Mouse (Mus musculus) urinary bladder, postnatal 25 days (tissue): ENCODE results near the gene Ano1.

ENCODE experiments used
- DNase-seq: peaks from one replicate; pipeline ENCODE4 v3.0.0; 2022; ENCODE audit warnings: low spot score

Ano1 gene

DNA sequence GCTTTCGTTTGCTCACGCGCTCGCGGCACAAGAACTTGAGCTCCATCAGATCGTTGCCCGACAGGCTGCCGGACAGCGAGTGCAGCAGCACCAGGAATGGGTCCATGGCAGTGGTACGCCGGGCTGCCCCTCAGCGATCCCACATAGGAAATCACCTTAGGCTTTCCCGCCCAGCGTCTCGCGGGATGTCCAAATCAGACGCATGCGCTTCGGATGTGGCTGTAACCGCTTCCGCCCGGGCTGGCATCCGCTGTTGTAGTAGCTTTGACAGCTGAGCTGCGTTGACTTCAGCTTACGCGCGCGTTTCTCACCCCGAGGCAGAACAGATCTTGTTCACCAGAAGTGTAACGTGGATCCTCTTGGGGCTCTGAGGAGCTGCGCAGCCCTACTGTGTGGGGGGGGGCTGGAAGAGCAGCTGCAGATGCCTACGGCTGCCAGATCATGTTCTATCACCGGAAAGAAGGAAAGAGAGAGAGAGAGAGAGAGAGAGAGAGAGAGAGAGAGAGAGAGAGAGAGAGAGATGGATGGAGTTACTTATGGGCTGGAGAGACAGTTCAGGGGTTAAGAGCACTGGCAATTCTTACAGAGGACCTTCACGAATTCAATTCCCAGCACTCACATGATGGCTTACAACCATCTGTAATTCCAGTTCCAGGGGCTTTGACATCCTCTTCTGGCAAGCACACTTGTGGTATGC is 169.3 kb downstream of the Ano1 start, which contains the start of gene Fadd:
Gene Fadd (minus strand): TSS at position 180 of the 697 bp plus-strand sequence.
- DNase-seq, result peak; percentile 97

DNA sequence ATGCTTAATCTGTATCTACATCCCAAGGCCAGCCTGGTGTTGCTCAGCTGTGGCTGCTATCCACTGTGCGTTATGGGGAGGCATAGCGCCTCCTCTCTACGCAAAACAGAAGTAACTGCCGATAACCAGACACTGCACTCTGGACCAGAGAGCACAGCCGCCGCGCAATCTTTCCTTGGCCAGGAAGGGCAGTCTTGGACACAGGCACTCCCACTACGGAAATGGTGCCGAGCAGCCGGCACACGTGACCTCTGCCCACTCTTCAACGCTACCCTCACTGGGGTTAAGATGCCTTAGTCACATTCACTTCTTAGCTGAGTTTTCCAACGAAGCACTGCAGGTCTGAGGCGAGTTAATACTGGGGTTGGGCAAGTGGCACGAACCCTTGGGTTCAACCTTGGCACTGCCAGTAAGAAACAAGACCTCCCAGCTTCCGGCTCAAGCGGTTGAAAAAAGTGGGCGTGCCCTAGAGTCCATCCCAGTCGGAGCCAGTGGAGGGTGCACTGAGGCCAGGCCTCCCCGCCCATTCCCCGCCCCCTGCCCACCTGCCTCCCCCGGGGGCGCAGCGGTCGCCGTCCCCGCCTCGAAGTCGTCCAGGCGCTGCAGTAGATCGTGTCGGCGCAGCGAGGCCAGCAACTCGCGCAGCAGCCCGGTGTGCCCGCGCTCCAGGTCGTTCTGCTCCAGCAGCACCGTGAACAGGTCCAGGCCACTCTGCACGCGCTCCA is 170.1 kb downstream of the Ano1 start:
- peak; percentile 67 for DNase-seq

DNA sequence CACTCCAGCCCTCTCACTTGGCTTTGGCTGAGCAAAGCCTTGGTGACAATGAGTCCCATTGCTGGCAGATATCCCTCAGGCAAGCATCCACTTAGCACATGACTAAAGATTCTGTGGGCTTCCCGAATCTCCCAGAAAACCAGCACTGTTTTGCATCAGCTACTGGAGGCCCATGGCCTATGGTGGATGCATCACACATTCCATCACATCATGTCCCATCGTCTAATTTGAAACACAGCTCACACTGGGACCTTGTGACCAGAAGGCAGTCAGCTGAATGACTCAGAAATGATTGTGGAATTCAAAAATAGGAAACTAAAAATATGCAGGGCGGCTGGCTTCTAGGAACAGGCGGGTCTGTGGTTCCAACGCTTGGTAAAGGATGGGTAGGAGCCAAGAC is 173.9 kb downstream of the Ano1 start:
- no peak for DNase-seq

GRCm38 (mm10) chr7:144572234-144572633 is 179.5 kb downstream of the Ano1 start:
- DNase-seq, result no peak

GRCm38 (mm10) chr7:144571598-144571997 is 180.2 kb downstream of the Ano1 start:
- no peak for DNase-seq

DNA sequence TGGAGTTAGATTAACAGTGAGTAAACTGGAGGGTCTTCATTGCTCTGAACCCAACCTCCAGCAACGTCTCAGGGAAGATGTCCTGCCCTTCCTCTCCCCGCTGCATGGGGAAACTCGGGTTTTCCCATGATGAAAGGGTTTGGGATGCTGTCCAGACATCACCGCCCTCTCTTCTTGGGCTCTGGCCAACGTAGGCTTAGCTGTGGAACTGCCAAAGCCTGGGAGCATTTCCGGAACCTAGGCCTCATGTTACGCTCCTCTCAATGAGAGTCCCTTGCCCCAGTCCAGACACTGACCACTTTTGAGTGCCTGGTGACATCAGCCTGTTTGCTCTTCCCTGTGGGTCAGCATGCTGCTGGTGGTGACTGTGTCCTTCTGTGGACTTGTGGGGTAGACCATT is 182.3 kb downstream of the Ano1 start:
- DNase-seq, result peak; percentile 23

- DNase-seq, result no peak
Measured at GRCm38 (mm10) chr7:144568091-144568490, 183.7 kb downstream of the Ano1 start.

DNA sequence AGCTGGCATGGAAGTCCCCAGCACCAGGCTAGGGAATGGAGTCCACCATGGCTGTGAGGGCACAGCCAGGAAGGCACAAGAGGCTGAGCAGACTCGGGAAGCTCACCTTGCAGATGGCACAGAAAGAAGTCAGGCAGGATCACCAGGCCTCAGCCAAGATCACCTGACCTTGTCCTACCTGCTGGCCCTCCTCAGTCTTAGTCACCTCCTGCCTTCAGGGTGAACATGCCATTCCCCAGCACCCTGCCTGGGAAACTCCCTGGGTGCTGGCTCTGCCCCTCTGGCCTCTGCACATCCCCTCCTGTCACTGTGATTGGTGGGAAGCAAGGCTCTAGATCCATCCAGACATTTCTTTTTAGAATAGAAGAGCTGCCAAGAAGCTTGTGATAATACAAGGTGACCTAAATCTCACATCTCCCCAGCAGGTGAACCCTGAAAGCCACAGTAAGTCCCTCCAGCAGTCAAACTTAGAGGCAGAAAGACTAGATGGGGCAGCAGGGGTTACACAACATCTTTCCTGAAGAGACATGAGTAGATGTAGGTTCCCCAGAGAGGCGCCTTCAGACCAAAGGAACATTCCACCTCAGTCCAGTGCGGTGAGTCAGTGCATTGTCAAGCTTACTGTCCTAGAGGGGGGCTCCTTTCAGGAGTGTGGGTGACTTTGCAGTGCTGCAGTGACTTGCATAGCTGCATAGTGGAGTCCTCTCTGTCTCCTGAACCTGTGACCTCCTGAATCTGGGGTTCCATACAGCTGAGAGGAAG is 184.7 kb downstream of the Ano1 start:
- DNase-seq, result no peak

DNA sequence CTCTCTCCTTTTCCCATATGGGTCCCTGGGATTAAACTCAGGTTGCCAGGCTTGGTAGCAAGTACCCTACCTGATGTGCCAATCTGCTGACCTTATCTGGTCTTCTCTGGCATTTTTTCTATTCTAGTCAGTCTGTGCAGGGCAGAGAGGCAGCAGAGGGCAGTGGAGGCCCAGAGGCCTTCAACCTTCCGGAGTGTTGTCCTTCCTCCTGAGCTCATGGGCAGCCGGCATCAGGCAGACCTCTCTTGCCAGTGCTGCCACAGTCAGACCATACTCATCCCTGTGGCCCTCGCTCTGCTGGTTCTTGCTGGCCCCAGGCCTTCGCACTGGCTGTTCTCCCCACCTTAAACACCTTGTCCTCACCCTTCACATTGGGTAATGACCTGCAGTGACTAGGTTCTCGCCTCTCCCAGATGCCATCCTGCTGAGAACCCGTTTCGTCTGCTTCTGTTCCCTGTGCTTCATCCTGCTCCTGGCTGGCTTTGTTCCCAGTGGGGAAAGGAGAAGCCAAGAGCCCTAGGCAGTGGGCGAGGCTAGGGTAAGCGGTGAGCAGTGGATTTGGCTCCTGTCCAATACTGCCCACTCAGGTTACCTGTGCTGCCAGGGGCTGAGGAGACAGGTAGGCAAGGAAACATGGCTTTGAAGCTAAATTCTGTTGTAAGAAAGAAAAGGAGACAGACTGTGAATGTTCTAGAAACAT is 188.2 kb downstream of the Ano1 start:
- no peak for DNase-seq

- DNase-seq, result no peak
Measured at GRCm38 (mm10) chr7:144562016-144562415, 189.8 kb downstream of the Ano1 start.

- no peak for DNase-seq
Measured at GRCm38 (mm10) chr7:144560594-144560993, 191.2 kb downstream of the Ano1 start.

- no peak for DNase-seq
Measured at GRCm38 (mm10) chr7:144558552-144558951, 193.2 kb downstream of the Ano1 start.

- no peak for DNase-seq
Measured at GRCm38 (mm10) chr7:144554123-144554472, 197.7 kb downstream of the Ano1 start.

DNA sequence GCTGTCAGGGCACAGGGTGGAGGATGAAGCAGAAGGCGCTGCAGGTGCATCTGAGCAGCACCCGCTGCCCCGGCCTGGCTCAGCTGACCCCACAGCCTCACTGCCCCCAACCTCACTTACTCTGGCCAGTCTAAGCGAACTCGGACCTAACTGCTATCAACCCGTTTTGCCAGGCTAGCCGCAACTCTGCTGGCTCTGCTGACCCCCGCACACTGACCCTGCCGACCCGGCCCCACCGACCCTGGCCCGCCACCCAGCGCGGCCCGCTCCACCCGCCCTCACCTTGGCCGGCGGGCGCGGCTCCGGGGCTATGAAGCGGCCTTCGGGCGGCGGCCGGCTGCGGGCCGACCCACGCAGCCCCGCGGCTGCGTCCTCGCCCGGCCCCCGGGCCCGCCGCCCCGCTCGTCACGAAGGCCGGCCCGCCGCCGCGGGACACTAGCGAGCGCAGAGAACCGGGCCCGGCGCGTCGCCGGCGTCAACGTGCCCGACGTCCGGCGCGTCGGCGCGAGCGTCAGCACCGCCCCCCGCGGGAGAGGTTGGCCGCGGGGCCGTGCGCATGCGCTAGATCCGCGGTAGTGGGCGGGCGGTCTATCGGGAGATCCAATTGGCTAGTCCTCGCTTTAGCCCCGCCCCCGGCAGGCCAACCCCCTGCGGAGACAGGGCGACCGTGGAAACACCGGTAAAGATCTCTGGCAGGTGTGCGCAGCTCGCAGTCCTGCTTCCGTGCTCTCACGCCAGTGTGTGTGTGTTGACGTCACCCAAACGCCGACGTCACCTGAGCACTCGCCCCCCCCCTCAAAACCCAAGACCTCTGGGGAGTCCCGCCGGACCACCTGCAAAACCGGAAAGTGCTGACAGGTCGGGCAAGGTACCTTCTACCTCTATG is 198.3 kb downstream of the Ano1 start, which contains the start of gene Ppfia1:
Gene Ppfia1 (minus strand): TSS at position 493 of the 886 bp plus-strand sequence.
- peak; percentile 99 for DNase-seq

DNA sequence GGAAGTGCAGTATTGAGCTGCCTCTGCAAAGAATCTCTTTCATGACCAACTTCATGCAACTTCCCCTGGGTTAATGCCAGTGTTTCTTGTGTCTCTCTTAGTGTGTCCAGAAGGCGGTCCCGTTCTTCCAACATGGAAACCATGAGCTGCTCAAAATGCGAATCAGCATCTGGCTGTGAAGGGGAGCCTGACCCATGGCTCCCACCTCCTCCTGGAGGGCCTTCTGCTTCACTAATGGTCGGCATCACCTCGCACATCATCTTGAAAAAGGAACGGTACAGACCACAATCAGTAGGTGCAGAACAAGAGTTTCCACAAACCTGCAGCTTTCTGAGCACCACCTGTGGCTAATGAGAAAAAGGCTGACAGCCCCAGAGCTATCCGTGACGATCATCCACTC is 199.5 kb downstream of the Ano1 start:
- no peak for DNase-seq

- DNase-seq, result no peak
Measured at GRCm38 (mm10) chr7:144550811-144551210, 201.0 kb downstream of the Ano1 start.

DNA sequence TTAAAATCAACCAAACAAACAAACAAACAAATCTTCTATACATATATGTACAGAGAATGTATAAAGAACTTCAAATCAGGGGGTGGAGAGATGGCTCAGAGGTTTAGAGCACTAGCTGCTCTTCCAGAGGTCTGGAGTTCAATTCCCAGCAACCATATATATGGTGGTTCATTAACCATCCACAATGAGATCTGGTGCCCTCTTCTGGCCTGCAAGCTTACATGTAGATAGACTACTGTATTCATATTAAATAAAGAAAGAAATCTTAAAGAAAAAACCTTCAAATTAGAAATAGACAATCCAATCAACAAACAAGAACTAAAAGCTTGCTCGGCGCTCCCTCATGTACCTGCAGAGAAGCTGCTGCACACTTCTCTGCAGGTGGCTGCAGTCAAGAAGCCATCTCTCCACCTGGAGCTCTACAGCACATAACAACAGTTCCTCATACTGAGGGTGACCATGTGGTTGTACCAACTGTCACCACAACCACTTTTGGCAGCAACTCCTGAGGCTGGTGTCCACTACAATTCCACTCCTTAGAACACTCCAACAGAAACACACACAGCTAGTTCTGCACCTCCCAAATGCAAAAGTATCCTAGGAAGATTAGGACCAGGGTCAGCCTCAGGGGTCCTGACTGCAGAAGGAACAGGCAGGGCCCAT is 201.7 kb downstream of the Ano1 start:
- DNase-seq, result no peak

DNA sequence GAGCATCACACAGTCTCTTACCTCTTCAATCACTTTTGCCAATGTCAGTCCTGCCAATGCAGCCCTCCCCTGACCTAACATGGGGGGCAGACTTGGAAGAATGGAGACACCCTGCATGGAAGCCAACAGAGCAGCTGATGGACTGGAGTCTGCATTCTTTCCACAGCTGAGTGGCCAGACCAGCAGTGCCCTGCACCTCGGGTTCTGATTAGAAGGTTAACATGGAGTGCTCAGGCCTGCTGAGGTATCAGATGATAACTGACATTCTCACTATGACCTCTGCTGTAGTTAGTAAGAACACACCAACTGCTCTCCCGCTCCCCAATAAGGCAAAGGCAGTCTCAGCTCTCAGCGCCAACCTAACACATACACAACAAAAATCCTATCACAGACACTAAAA is 206.5 kb downstream of the Ano1 start:
- no peak for DNase-seq

GRCm38 (mm10) chr7:144541351-144541750 is 210.4 kb downstream of the Ano1 start:
- DNase-seq, result no peak

DNA sequence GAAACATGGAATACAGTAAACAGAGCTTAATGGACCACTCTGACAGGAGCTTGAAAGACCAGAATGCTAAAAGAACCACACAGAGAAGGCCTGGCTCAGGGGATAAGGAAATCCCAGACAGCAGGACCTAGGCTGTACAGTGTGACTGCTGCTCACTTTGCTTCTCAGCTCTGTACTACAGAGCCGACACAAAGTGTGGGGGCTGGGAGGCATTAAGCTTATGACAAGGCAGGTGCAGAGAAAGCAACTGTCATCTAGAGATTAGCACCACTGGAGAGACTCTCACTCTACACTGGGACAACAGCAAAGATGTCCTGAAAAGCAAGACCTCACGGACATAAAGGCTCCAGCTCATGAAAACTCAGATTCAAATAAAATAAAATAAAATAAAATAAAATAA is 212.6 kb downstream of the Ano1 start:
- DNase-seq, result no peak
